Mouse (Mus musculus) testis, adult 2 months (tissue): ENCODE results near the gene Mcts2. TPM values are rescaled to one million over a fixed set of nuclear protein-coding genes. Genes with fewer than 3 reads are reported as not detected.
A peak's percentile ranks its signal among the peaks of the same experiment; 100 is the strongest.

ENCODE experiments used
- H3K27ac ChIP-seq: fragments of 200-500 bp; 2 replicates; pipeline ENCODE4 v1.5.1; 2012; ENCODE audit warnings: low read depth, low read length; ENCODE audit not compliant: control insufficient read depth, insufficient read depth
- H3K27me3 ChIP-seq: fragments of 200-500 bp; 2 replicates; pipeline ENCODE4 v1.6.1; 2012; ENCODE audit warnings: mild to moderate bottlenecking, low read length, moderate library complexity; ENCODE audit not compliant: control insufficient read depth, insufficient read depth
- H3K36me3 ChIP-seq: fragments of 200-500 bp; 2 replicates; pipeline ENCODE4 v1.6.1; 2012; ENCODE audit warnings: mild to moderate bottlenecking, low read length; ENCODE audit not compliant: control insufficient read depth, insufficient read depth
- H3K4me1 ChIP-seq: fragments of 200-500 bp; 2 replicates; pipeline ENCODE4 v1.6.1; 2012; ENCODE audit warnings: low read length; ENCODE audit not compliant: control insufficient read depth, insufficient read depth
- H3K4me3 ChIP-seq: fragments of 200-500 bp; 2 replicates; pipeline ENCODE4 v1.5.1; 2012; ENCODE audit warnings: low read depth, mild to moderate bottlenecking, low read length, moderate library complexity, mixed read lengths; ENCODE audit not compliant: control insufficient read depth
- CTCF ChIP-seq: fragments of 200-500 bp; IDR thresholded peaks from 2 replicates; pipeline ENCODE4 v1.5.1; 2012; ENCODE audit warnings: low read depth, mild to moderate bottlenecking, inconsistent platforms, low read length, moderate library complexity; ENCODE audit not compliant: control insufficient read depth, insufficient read depth, insufficient replicate concordance
- POLR2A ChIP-seq: fragments of 200-500 bp; IDR thresholded peaks from 2 replicates; pipeline ENCODE4 v1.6.1; 2012; ENCODE audit warnings: low read depth, mild to moderate bottlenecking, inconsistent platforms, low read length, moderate library complexity; ENCODE audit not compliant: control insufficient read depth
- polyA plus RNA-seq: library from polyadenylated mRNA; depleted of rRNA; stranded (reverse); fragments of >200 nt; gene quantifications from 2 replicates; pipeline ENCODE4 v1.2.3, GENCODE M21; 2012

The Mcts2 gene
- polyA plus RNA-seq, 1 experiment: 41.8 TPM

GRCm38 (mm10) chr2:152691564-152692217 lies 4.9 kb downstream of the Mcts2 start:
- TF ChIP-seq POLR2A (no peak), CTCF (no peak; the same call in 1 of the 2 replicates)
- H3K4me3 ChIP-seq: no peak overlapping the region
- peaks cover 3% of the 10 kb centered on the region for H3K36me3 ChIP-seq
- no peak overlapping the region for H3K27ac ChIP-seq
- H3K27me3 ChIP-seq: no peaks in the 10 kb centered on the region
- peaks cover 16% of the 10 kb centered on the region for H3K4me1 ChIP-seq

DNA sequence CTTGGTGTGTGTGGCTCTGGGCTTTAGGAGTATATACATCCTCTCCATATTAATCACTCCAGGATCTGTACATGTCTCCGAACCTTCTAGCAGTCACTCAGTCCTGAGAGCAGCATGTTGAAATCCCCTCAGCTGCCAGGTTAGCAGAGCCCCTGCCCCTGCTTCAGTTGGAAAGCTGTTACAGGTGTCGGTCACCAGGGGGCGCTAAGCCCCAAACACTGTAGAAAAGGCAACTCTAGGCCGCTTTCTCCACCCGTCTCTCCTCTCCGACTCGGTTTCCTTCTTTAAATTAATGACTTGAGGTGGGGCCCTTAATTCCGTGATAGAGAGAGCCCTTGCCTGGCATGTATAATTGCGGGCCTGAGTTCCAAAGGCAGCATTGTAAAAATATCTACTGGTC lies 6.4 kb downstream of the Mcts2 start:
- Histone ChIP-seq H3K36me3 (peaks cover 3% of the 10 kb centered on the region), H3K27me3 (no peaks in the 10 kb centered on the region), H3K4me3 (no peak overlapping the region), H3K27ac (peak overlapping the region; percentile 15; the same call in 1 of the 2 replicates), H3K4me1 (peaks cover 16% of the 10 kb centered on the region)
- TF ChIP-seq POLR2A: no peak
- peak; percentile 82 for TF ChIP-seq CTCF

DNA sequence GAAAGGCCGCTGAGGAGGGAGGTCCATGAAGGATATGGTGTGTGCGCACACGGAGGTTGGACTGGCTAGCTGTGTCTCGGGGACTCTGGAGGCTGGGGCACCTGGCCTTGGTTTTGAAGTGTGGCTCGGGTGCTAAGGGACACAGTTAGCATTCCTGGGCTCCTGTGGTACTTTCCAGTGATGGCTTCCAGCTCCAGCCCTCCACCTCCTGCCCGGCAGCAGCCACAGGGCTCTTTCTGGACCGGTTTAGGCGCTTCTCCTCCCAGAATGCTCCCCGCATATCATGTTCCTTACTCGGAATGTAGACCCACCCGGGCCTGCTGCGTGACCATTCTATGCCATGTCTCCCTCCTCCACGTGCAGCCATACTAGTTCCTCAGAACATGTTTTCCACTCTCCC lies 6.9 kb downstream of the Mcts2 start:
- Histone ChIP-seq H3K27ac (peak overlapping the region; percentile 9; the same call in 1 of the 2 replicates), H3K36me3 (peaks cover 3% of the 10 kb centered on the region), H3K4me1 (peaks cover 16% of the 10 kb centered on the region)

GRCm38 (mm10) chr2:152694708-152695107 lies 7.9 kb downstream of the Mcts2 start:
- no peak overlapping the region for H3K4me3 ChIP-seq
- peaks cover 1% of the 10 kb centered on the region for H3K36me3 ChIP-seq
- H3K4me1 ChIP-seq: peaks cover 14% of the 10 kb centered on the region
- no peak for TF ChIP-seq CTCF
- no peak for TF ChIP-seq POLR2A
- no peaks in the 10 kb centered on the region for H3K27me3 ChIP-seq
- peak overlapping the region; percentile 27; the same call in 1 of the 2 replicates for H3K27ac ChIP-seq

More for the DNA sequence above, 6.9 kb downstream of the Mcts2 start:
- H3K4me3 ChIP-seq: no peak overlapping the region
- TF ChIP-seq CTCF (no peak), POLR2A (no peak)
- H3K27me3 ChIP-seq: no peaks in the 10 kb centered on the region

- no peaks in the 10 kb centered on the region for H3K27me3 ChIP-seq
- H3K4me1 ChIP-seq: peaks cover 14% of the 10 kb centered on the region
- peaks cover 1% of the 10 kb centered on the region for H3K36me3 ChIP-seq
- no peak overlapping the region for H3K4me3 ChIP-seq
- TF ChIP-seq CTCF (no peak), POLR2A (no peak)
- no peak overlapping the region for H3K27ac ChIP-seq
Observed at GRCm38 (mm10) chr2:152696016-152696415, 9.2 kb downstream of the Mcts2 start.

DNA sequence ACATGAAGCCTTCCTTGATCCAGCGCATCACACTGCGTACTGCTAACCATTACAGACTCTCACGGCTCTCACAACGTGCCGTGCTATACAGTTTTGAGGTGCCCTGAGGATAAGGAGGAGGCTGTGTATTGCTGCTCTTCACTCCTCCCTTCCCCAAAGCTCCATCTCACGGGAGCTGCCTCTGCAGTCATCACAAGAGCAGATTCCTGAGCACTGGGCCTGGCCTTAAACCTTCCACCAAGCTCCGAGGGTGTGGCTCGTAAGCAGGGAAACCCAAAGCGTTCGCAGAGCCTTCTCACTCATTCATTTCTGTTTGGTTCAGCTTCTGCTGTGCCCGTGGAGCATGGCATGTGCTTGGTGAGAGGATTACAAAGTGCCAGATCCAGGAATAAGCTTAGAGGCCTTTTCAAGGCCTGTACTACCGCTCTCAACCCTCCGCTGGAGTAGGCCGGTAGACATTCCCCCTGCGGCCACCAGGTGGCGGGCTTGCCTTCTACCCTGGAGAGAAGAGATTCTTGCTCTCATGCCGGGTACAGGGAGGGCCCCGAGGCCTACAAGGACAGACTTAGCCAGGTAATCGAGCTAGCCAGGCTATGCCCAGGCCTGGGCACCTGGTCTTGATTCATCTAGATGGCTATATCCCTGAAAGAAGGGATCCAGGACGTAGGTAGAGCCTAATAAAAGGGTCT lies 9.8 kb downstream of the Mcts2 start:
- Histone ChIP-seq H3K4me3 (no peak overlapping the region), H3K27me3 (no peaks in the 10 kb centered on the region), H3K27ac (peak overlapping the region; percentile 51; the same call in 1 of the 2 replicates), H3K4me1 (peaks cover 14% of the 10 kb centered on the region), H3K36me3 (peaks cover 1% of the 10 kb centered on the region)
- TF ChIP-seq POLR2A (no peak), CTCF (peak; percentile 78; the same call in 1 of the 2 replicates)

DNA sequence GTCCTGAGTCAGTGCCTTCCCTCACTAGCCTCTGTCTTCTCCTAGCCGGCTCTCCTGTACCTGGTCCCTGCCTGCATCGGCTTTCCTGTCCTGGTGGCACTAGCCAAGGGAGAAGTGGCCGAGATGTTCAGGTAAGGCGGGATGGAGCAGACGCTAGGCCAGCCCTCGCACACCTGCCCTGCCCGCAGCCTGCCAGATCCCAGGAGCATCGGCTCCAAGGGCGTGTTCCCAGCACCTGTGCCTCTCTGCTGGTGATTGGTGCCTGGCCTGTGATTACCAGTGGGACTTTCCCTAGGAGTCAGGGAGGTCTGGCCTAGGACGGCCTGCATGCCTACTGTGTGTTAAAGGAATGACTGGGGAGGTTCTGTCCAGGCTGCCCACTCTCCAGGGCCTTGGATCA lies 13.3 kb downstream of the Mcts2 start:
- no peaks in the 10 kb centered on the region for H3K27me3 ChIP-seq
- no peak for TF ChIP-seq CTCF
- TF ChIP-seq POLR2A: no peak
- H3K36me3 ChIP-seq: no peaks in the 10 kb centered on the region; the same call in none of the 2 replicates
- peaks cover under 1% of the 10 kb centered on the region; the same call in 1 of the 2 replicates for H3K4me1 ChIP-seq
- no peak overlapping the region for H3K27ac ChIP-seq
- no peak overlapping the region for H3K4me3 ChIP-seq
